Mouse (Mus musculus) forebrain, embryonic 13.5 days (tissue): ENCODE measurements around the gene Nemf. TPM values are rescaled to one million over a fixed set of nuclear protein-coding genes. Genes with fewer than 3 reads are reported as not detected.
A peak's percentile ranks its signal among the peaks of the same experiment; 100 is the strongest.

Experiments used
- ATAC-seq: fragments of 200-750 bp; cut with Nextera tagmentation; 2 replicates; pipeline ENCODE4 v1.8.0; 2017
- H3K27ac ChIP-seq: fragments of 300-500 bp; sonication (generic); 2 replicates; pipeline ENCODE4 v1.5.1; 2015; ENCODE audit warnings: inconsistent platforms, mild to moderate bottlenecking, moderate library complexity
- H3K27me3 ChIP-seq: fragments of 300-500 bp; sonication (generic); 2 replicates; pipeline ENCODE4 v1.6.1; 2015; ENCODE audit warnings: mild to moderate bottlenecking, inconsistent platforms
- H3K36me3 ChIP-seq: fragments of 300-500 bp; sonication (generic); 2 replicates; pipeline ENCODE4 v1.6.1; 2015; ENCODE audit warnings: mild to moderate bottlenecking, inconsistent platforms; ENCODE audit not compliant: poor library complexity, severe bottlenecking
- H3K4me1 ChIP-seq: fragments of 300-500 bp; sonication (generic); 2 replicates; pipeline ENCODE4 v1.6.1; 2015; ENCODE audit warnings: inconsistent platforms
- H3K4me2 ChIP-seq: fragments of 300-500 bp; sonication (generic); 2 replicates; pipeline ENCODE4 v1.6.1; 2015; ENCODE audit warnings: inconsistent platforms, mild to moderate bottlenecking, moderate library complexity
- H3K4me3 ChIP-seq: fragments of 300-500 bp; sonication (generic); 2 replicates; pipeline ENCODE4 v1.5.1; 2015; ENCODE audit warnings: mild to moderate bottlenecking, inconsistent platforms
- H3K9ac ChIP-seq: fragments of 300-500 bp; sonication (generic); 2 replicates; pipeline ENCODE4 v1.6.1; 2015; ENCODE audit warnings: mild to moderate bottlenecking, inconsistent platforms
- H3K9me3 ChIP-seq: fragments of 300-500 bp; sonication (generic); replicated peaks from 2 replicates; pipeline ENCODE4 v1.6.1; 2016; ENCODE audit warnings: inconsistent platforms
- WGBS: fragments of 180-500 bp; shearing (Covaris S2); methylation state at CpG from one replicate; pipeline ENCODE4 v1.1.7; 2015; 5-methylcytosine and 5-hydroxymethylcytosine counted together
- polyA plus RNA-seq: library from polyadenylated mRNA; unstranded; fragments of >200 nt; fragmentation: Nextera tagmentation; extraction: Ambion mirVana; gene quantifications from 2 replicates; pipeline ENCODE4 v1.2.1, GENCODE M21; 2015

Gene Nemf
- polyA plus RNA-seq, 1 experiment from 2014 or later = 99.3 TPM

- no peak overlapping the region for H3K27ac ChIP-seq
- no peak overlapping the region for H3K4me3 ChIP-seq
- no peak overlapping the region for H3K4me2 ChIP-seq
- peaks cover 11% of the 10 kb centered on the region; the same call in 1 of the 2 replicates for H3K4me1 ChIP-seq
- H3K36me3 ChIP-seq = peaks cover 71% of the 10 kb centered on the region
- no peak overlapping the region for H3K9ac ChIP-seq
- no peaks in the 10 kb centered on the region for H3K27me3 ChIP-seq
- 91% methylated on average over 1 of the region's 1 CpGs for WGBS
- no peak for ATAC-seq
- H3K9me3 ChIP-seq = no peaks in the 10 kb centered on the region
These were observed 5.3 kb downstream of the Nemf start for GRCm38 (mm10) chr12:69351685-69352084.

DNA sequence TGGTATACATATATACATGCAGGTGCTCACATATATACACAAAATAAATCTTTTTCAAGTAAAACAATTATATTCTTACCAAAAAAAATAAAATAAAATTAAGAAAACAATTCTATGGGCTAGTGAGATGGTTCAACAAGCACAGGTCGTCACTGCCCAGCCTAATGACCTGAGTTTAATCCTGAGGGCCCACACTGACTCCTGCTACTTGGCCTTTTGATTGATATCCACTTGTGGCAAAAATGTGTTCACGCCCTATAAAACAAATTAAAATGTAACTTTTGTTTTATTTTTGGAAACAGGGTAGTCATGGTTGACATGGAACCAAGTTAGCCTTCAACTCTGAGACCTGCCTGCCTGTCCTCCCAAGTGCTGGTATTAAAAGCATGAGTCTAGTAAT, 7.0 kb downstream of the Nemf start:
- Histone ChIP-seq H3K4me2 (no peak overlapping the region), H3K4me1 (no peaks in the 10 kb centered on the region), H3K36me3 (peaks cover 79% of the 10 kb centered on the region), H3K4me3 (no peak overlapping the region), H3K9ac (no peak overlapping the region), H3K27ac (no peak overlapping the region), H3K27me3 (no peaks in the 10 kb centered on the region), H3K9me3 (no peaks in the 10 kb centered on the region)
- 78% methylated on average over 2 of the region's 2 CpGs for WGBS
- ATAC-seq = no peak

DNA sequence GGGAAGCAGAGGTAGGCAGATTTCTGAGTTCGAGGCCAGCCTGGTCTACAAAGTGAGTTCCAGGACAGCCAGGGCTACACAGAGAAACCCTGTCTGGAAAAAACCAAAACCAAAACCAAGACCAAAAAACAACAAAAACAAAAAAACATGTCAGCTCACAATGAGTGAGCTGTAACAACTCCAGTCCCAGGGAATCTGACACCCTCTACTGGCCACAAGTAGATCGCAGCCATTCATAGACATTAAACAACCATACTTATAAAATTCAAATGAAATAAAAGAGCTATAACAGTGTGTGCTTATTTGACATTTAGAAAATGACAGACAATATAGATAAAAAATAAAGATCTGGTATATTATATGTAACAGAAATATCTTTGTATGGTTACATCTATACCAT, 23.4 kb downstream of the Nemf start:
- no peak overlapping the region for H3K4me2 ChIP-seq
- H3K4me1 ChIP-seq = no peaks in the 10 kb centered on the region
- no peaks in the 10 kb centered on the region for H3K9me3 ChIP-seq
- no peaks in the 10 kb centered on the region for H3K27me3 ChIP-seq
- H3K36me3 ChIP-seq = peaks cover 69% of the 10 kb centered on the region
- no peak overlapping the region for H3K9ac ChIP-seq
- no peak overlapping the region for H3K27ac ChIP-seq
- H3K4me3 ChIP-seq = no peak overlapping the region
- no peak for ATAC-seq
- WGBS = 87% methylated on average over 2 of the region's 2 CpGs

GRCm38 (mm10) chr12:69332147-69332546, 24.8 kb downstream of the Nemf start:
- WGBS = 92% methylated on average over 1 of the region's 1 CpGs
- no peak overlapping the region for H3K27ac ChIP-seq
- H3K9me3 ChIP-seq = no peaks in the 10 kb centered on the region
- no peak for ATAC-seq
- no peak overlapping the region for H3K9ac ChIP-seq
- H3K27me3 ChIP-seq = no peaks in the 10 kb centered on the region
- H3K4me1 ChIP-seq = no peaks in the 10 kb centered on the region
- peaks cover 72% of the 10 kb centered on the region for H3K36me3 ChIP-seq
- H3K4me2 ChIP-seq = no peak overlapping the region
- no peak overlapping the region for H3K4me3 ChIP-seq

DNA sequence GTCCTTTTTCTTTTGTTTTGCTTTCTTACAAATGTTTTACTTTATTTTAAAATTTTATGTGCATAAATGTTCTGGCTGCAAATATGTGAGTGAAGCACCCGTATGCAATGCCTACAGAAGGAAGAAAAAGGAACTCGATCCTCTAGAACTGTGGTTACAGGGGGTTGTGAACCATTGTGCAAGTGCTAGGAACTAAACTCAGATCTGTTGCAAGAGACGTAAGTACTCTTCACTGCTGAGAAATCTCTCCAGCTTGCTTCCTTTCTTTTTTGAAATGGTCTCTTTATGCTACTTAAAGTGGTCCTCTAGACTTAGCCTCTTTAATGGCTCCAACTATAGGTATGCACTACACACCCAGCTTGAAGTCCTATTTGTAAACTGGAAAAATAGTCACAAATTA, 25.8 kb downstream of the Nemf start:
- Histone ChIP-seq H3K4me2 (no peak overlapping the region), H3K9ac (no peak overlapping the region), H3K36me3 (peaks cover 74% of the 10 kb centered on the region), H3K27ac (no peak overlapping the region), H3K4me3 (no peak overlapping the region), H3K9me3 (no peaks in the 10 kb centered on the region), H3K4me1 (no peaks in the 10 kb centered on the region), H3K27me3 (no peaks in the 10 kb centered on the region)
- WGBS = 94% methylated on average over 3 of the region's 3 CpGs
- no peak for ATAC-seq

DNA sequence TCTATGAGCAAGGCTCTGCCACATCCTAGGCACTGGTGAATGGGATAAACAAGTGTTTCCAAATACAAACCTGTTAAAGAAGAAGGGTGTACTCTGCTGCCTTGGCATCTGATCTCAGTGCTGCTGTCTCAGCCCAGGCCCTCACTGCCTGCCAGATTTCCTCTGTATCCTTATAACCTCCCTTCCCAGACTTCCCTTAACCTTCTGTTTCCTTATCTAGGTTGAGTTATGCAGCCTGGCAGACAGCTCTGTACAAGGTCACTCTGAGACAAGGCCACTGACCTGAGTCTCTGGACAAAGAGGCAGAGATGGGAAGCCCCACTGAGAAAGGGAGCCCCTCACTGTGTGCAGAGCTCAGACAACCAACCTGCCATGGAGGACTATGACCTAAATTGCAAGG, 38.5 kb downstream of the Nemf start:
- no peak for ATAC-seq
- no peaks in the 10 kb centered on the region for H3K9me3 ChIP-seq
- H3K9ac ChIP-seq = no peak overlapping the region
- no peaks in the 10 kb centered on the region for H3K4me1 ChIP-seq
- H3K36me3 ChIP-seq = peaks cover 65% of the 10 kb centered on the region
- no peak overlapping the region for H3K4me2 ChIP-seq
- H3K27ac ChIP-seq = no peak overlapping the region
- H3K4me3 ChIP-seq = no peak overlapping the region
- H3K27me3 ChIP-seq = no peaks in the 10 kb centered on the region

DNA sequence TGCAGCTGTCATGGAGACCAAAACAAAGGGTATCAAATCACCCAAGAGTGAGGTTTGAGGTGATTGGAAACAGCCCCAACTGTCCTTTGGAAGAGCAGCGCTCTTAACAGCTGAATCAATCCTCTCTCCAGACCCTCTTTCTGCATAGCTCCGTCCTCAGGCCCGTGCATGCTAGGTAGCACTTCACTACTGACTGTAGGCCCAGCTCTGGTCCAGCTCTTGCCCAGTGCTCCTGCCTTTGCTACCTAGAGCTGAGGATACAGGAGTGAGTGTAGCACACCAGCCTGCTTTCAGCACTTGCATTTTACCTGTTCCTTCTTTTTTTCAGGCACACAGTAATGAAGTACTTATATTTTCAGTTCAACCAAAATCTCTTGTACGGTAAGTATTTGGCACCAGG, 47.3 kb downstream of the Nemf start:
- Histone ChIP-seq H3K27ac (no peak overlapping the region), H3K9ac (no peak overlapping the region), H3K4me3 (no peak overlapping the region), H3K36me3 (peaks cover 93% of the 10 kb centered on the region), H3K9me3 (no peaks in the 10 kb centered on the region), H3K4me2 (no peak overlapping the region), H3K27me3 (no peaks in the 10 kb centered on the region), H3K4me1 (no peaks in the 10 kb centered on the region)
- no peak for ATAC-seq
- 97% methylated on average over 4 of the region's 4 CpGs for WGBS

DNA sequence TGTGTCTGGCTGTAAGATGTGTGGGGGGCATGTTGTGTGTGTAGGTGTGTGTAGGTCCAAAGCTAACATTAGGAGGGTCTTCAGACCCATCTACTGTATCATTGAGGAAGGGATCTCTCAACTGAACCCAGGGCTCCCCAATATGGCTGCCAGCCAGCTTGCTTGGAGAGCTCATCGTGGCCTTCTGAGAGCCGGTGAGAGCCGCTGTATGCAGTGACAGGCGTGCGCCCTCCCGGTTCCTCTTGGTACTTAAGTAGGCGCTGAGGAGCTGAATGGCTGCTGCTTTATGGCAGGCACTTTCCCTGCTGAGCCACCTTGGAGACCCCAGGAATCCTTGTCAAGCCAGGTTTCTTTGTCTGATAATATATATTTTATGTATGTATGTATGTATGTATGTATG, 50.6 kb downstream of the Nemf start:
- no peaks in the 10 kb centered on the region for H3K9me3 ChIP-seq
- H3K36me3 ChIP-seq = peaks cover 95% of the 10 kb centered on the region
- ATAC-seq = no peak
- no peak overlapping the region for H3K27ac ChIP-seq
- no peak overlapping the region for H3K9ac ChIP-seq
- no peak overlapping the region for H3K4me3 ChIP-seq
- H3K27me3 ChIP-seq = no peaks in the 10 kb centered on the region
- H3K4me1 ChIP-seq = no peaks in the 10 kb centered on the region
- H3K4me2 ChIP-seq = no peak overlapping the region
- WGBS = 97% methylated on average over 7 of the region's 7 CpGs

DNA sequence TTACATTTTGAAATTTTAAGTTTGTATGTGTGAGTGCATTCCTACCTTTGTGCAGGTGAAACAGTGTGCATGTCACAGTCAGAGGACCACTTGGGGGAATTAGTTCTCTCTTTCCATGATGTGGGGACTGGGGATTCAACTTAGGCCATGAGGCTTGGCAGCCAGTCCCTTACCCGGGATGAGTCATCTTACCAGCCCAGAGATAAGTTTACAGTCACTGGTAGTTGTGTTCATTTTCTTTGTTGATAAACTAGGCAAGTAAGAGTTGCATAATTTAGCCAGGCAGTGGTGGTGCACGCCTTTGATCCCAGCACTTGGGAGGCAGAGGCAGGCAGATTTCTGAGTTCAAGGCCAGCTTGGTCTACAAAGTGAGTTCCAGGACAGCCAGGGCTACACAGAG, 52.9 kb downstream of the Nemf start:
- H3K9ac ChIP-seq = no peak overlapping the region
- no peaks in the 10 kb centered on the region for H3K9me3 ChIP-seq
- peaks cover 6% of the 10 kb centered on the region for H3K4me1 ChIP-seq
- ATAC-seq = no peak
- H3K27ac ChIP-seq = no peak overlapping the region
- H3K36me3 ChIP-seq = peaks cover 94% of the 10 kb centered on the region
- no peak overlapping the region for H3K4me2 ChIP-seq
- H3K27me3 ChIP-seq = no peaks in the 10 kb centered on the region
- 95% methylated on average over 2 of the region's 2 CpGs for WGBS
- H3K4me3 ChIP-seq = no peak overlapping the region

DNA sequence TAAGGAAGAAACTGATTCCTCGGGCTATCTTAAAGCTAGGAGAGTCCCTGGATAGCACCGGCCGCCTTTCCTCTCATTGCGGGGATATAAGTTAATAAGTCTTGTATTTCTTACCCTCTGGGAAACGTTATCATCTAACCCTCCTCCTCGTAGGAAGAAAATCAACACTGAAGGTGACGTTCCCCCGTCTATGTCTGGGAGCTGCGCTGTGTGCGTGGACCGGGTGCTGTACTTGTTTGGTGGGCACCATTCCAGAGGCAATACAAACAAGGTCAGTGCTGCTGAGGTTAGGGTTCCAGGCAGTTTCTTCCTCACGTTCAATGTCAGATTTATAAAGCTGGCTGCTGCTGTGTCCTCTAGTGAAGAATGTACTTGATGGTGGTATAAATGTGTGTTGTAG, 54.8 kb downstream of the Nemf start:
- Histone ChIP-seq H3K9ac (no peak overlapping the region), H3K36me3 (peaks cover 80% of the 10 kb centered on the region), H3K9me3 (no peaks in the 10 kb centered on the region), H3K4me1 (peaks cover 22% of the 10 kb centered on the region), H3K27ac (no peak overlapping the region), H3K27me3 (no peaks in the 10 kb centered on the region), H3K4me3 (no peak overlapping the region), H3K4me2 (no peak overlapping the region)
- no peak for ATAC-seq
- 95% methylated on average over 12 of the region's 12 CpGs for WGBS

GRCm38 (mm10) chr12:69300391-69300790, 56.6 kb downstream of the Nemf start:
- WGBS = 89% methylated on average over 2 of the region's 2 CpGs

GRCm38 (mm10) chr12:69299831-69300230, 57.1 kb downstream of the Nemf start:
- no peak for ATAC-seq
- H3K9me3 ChIP-seq = no peaks in the 10 kb centered on the region

More at GRCm38 (mm10) chr12:69300391-69300790, 56.6 kb downstream of the Nemf start:
- ATAC-seq = no peak
- Histone ChIP-seq H3K27ac (no peak overlapping the region), H3K9me3 (no peaks in the 10 kb centered on the region), H3K4me2 (no peak overlapping the region), H3K4me1 (peaks cover 29% of the 10 kb centered on the region), H3K4me3 (no peak overlapping the region), H3K9ac (no peak overlapping the region), H3K27me3 (no peaks in the 10 kb centered on the region), H3K36me3 (peaks cover 62% of the 10 kb centered on the region)

DNA sequence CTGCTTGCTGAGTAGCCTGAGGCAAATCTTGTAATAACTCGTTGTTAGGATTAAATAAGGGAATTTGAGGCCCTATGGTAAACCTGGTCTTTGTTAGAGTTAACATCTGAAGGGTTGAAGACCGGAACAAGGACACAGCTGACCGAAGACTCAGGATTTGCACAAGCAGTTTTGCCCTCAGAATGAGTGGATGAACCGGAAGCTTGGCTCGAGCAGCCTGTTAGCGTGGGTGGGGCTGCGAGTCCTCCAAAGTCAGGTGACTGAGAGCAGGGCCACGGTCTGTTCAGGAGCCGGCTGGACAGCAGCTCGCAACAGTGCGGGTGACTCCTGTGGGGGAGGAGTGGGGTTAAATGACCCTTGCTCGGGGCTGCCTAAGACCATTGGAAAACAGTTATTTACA, 57.7 kb downstream of the Nemf start:
- H3K4me3 ChIP-seq = peak overlapping the region; percentile 7; the same call in 1 of the 2 replicates
- H3K4me2 ChIP-seq = peak overlapping the region; percentile 76

More at GRCm38 (mm10) chr12:69299831-69300230, 57.1 kb downstream of the Nemf start:
- Histone ChIP-seq H3K4me3 (no peak overlapping the region), H3K27ac (no peak overlapping the region), H3K4me1 (peaks cover 29% of the 10 kb centered on the region), H3K36me3 (peaks cover 56% of the 10 kb centered on the region), H3K27me3 (no peaks in the 10 kb centered on the region), H3K9ac (no peak overlapping the region), H3K4me2 (no peak overlapping the region; the same call in 1 of the 2 replicates)
- 92% methylated on average over 3 of the region's 3 CpGs for WGBS

More for the DNA sequence above, 57.7 kb downstream of the Nemf start:
- Histone ChIP-seq H3K9me3 (no peaks in the 10 kb centered on the region), H3K27me3 (no peaks in the 10 kb centered on the region), H3K4me1 (peaks cover 29% of the 10 kb centered on the region), H3K27ac (no peak overlapping the region), H3K9ac (no peak overlapping the region), H3K36me3 (peaks cover 52% of the 10 kb centered on the region)
- WGBS = 74% methylated on average over 12 of the region's 12 CpGs
- ATAC-seq = no peak
